Mouse (Mus musculus): ENCODE data around the gene Slamf7.

DNA sequence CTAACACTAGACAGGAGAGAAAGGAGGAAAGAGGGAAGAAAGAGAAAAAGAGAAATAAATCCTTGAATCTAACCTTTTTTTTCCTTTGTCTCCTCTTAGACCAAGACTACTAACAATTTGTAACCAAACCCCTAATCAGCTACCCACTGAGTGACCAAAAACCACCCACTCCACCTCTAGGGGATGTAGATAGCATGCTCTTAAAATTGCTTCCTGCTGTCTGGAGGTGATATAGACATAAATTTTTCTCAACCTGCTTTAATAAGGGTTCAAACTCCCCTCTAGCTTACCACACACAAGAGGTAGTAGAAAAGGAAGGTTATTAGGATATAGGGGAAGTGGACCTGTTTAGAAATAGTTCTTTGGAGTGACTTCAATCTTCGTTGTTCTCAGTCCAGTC is 14.3 kb upstream of the Slamf7 start:
- TF ChIP-seq CTCF (IDR thresholded peaks at IDR 0.05; ENCODE audit: low read depth, low read length): no peak
- TF ChIP-seq POLR2A (IDR thresholded peaks at IDR 0.05; ENCODE audit: extremely low read depth, insufficient read depth, low read length): no peak

Data from liver, adult 2 months (tissue).